Mouse (Mus musculus) embryonic facial prominence, embryonic 11.5 days (tissue): ENCODE measurements at regions not wholly inside any gene's neighbourhood (a gene's known extent, or its start where the extent isn't known, plus 50 kb on each side); places are given as distances from the start of the nearest gene placed in this dataset.
"Not testable (repeated sequence)": the region's sequence is repeated elsewhere in the genome, so short reads cannot be mapped to it uniquely, and the experiment has no call there.

Source experiments
- ATAC-seq: fragments of 200-750 bp; cut with Nextera tagmentation; replicated peaks from 2 replicates; pipeline ENCODE4 v1.8.0; 2017; ENCODE audit warnings: low read depth; ENCODE audit not compliant: insufficient number of reproducible peaks, low FRiP score, low TSS enrichment
- DNase-seq: peaks from one replicate; pipeline ENCODE4 v3.0.0-alpha.2; 2015; ENCODE audit warnings: low spot score
- H3K27ac ChIP-seq: fragments of 300-500 bp; sonication (generic); replicated peaks from 2 replicates; pipeline ENCODE4 v1.5.1; 2014; ENCODE audit warnings: mild to moderate bottlenecking, low read depth, low read length, control low read depth
- H3K27me3 ChIP-seq: fragments of 300-500 bp; sonication (generic); 2 replicates; pipeline ENCODE4 v1.6.1; 2014; ENCODE audit warnings: mild to moderate bottlenecking, low read length, moderate library complexity, mixed read lengths; ENCODE audit not compliant: control insufficient read depth, insufficient read depth
- H3K36me3 ChIP-seq: fragments of 300-500 bp; sonication (generic); replicated peaks from 2 replicates; pipeline ENCODE4 v1.6.1; 2014; ENCODE audit warnings: low read depth, mild to moderate bottlenecking, low read length, moderate library complexity, mixed read lengths; ENCODE audit not compliant: control insufficient read depth, insufficient read depth
- H3K4me1 ChIP-seq: fragments of 300-500 bp; sonication (generic); 2 replicates; pipeline ENCODE4 v1.6.1; 2014; ENCODE audit warnings: low read length, mixed read lengths; ENCODE audit not compliant: control insufficient read depth, insufficient read depth
- H3K4me2 ChIP-seq: fragments of 300-500 bp; sonication (generic); 2 replicates; pipeline ENCODE4 v1.6.1; 2014; ENCODE audit warnings: low read depth, mild to moderate bottlenecking, control low read depth, low read length, moderate library complexity
- H3K4me3 ChIP-seq: fragments of 300-500 bp; sonication (generic); 2 replicates; pipeline ENCODE4 v1.5.1; 2014; ENCODE audit warnings: low read depth, low read length, control low read depth
- H3K9ac ChIP-seq: fragments of 300-500 bp; sonication (generic); replicated peaks from 2 replicates; pipeline ENCODE4 v1.6.1; 2014; ENCODE audit warnings: mild to moderate bottlenecking, control low read depth, low read length
- H3K9me3 ChIP-seq: fragments of 300-500 bp; sonication (generic); replicated peaks from 2 replicates; pipeline ENCODE4 v1.6.1; 2016; ENCODE audit warnings: mild to moderate bottlenecking, low read length, inconsistent platforms, mixed read lengths; ENCODE audit not compliant: control insufficient read depth
- WGBS: fragments of 180-500 bp; shearing (Covaris S2); extraction: QIAGEN DNeasy Blood & Tissue Kit; methylation state at CpG from one replicate; pipeline ENCODE4 v1.1.7; 2014; 5-methylcytosine and 5-hydroxymethylcytosine counted together

DNA sequence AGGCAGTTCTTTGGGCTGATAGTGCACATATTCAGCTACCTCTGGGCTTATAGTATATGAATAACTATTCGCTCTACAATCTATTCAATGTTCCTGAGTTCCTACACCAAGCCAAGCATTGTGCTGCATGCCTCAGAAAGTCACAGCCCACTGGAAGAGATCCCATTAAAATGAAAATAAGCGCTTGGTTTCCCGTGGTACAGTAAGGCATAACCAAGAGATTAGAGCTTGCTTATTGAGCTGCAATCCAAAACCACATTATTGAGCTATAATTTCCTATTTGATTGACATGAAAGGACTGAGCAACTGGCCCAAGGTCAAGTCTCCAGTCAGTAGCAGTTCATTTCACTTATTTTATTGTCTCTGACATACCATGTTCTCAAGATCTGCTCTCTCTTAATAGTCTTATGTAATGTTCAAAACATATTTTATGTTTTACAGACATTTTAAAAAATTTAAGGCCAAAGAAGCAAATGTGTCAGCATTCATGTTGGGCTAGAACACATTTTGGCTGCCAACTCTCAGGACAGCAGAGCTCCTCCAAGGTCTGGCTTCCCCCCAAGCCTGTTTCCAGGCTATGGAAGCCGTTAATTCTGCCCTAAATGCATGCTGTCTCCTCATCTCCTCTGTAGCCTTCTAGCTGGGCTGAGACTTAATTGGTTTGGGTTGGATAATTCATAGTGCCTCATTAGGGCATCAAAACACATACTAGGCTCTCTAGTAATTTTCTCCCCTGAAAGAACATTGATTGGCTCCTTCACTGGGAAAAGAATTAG, 123.5 kb upstream of the Creb1 start:
- no peak overlapping the region for H3K4me3 ChIP-seq
- no peak overlapping the region for H3K4me2 ChIP-seq
- ATAC-seq (no peak), DNase-seq (no peak)
- H3K4me1 ChIP-seq = no peaks in the 10 kb centered on the region
- H3K36me3 ChIP-seq = no peaks in the 10 kb centered on the region
- WGBS = 71% methylated on average over 4 of the region's 4 CpGs
- H3K9ac ChIP-seq = no peak overlapping the region
- H3K27ac ChIP-seq = no peak overlapping the region
- H3K27me3 ChIP-seq = no peaks in the 10 kb centered on the region
- H3K9me3 ChIP-seq = no peaks in the 10 kb centered on the region

DNA sequence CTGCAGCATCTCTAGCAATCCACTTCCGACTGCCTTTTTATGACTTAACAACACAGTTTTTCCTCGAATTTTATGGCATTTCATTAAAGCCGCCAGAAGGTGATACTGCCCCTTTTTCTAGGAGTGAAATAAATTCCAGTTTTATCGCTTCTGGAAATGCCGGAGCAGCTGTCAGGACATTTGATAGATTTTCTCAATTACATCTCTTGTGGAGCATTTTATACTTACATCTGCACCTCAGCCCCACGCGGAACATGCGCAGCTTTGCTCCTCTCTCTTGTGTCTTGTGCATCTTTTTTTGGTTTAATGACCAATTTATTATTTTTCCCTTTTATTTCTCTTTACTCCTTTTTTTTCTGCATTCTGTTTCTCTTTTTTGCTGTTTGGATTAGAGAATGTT, 140.9 kb upstream of the Creb1 start:
- DNase-seq (no peak), ATAC-seq (no peak)
- no peaks in the 10 kb centered on the region for H3K27me3 ChIP-seq
- H3K9me3 ChIP-seq = no peaks in the 10 kb centered on the region
- no peak overlapping the region for H3K4me2 ChIP-seq
- 89% methylated on average over 8 of the region's 8 CpGs for WGBS
- H3K36me3 ChIP-seq = no peaks in the 10 kb centered on the region
- H3K4me3 ChIP-seq = no peak overlapping the region
- no peak overlapping the region for H3K27ac ChIP-seq
- H3K4me1 ChIP-seq = no peaks in the 10 kb centered on the region
- no peak overlapping the region for H3K9ac ChIP-seq

DNA sequence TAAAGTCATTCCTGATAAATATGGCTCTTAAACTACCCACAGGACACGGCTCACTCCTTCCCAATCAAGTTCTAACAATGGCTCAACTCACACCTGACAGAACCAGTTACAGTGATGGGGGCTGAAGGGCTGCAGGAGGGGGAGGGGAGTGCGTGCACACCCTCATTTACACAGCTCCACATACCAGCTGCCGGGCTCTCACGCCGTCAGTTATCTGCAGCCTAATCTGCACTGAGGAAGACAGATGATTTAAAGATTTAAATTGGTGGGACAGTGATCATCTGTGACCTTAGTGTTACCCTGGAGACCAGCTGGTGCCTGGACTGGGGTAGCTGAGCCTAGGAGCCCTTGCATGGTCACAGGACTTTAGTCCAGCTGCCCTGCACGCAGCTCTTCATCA, 151.2 kb upstream of the Creb1 start:
- Histone ChIP-seq H3K4me2 (no peak overlapping the region), H3K9ac (no peak overlapping the region), H3K27ac (no peak overlapping the region), H3K36me3 (no peaks in the 10 kb centered on the region), H3K4me3 (no peak overlapping the region), H3K4me1 (no peaks in the 10 kb centered on the region), H3K27me3 (no peaks in the 10 kb centered on the region), H3K9me3 (no peaks in the 10 kb centered on the region)
- DNase-seq (peak; percentile 37), ATAC-seq (peak; percentile 80)
- 27% methylated on average over 6 of the region's 6 CpGs for WGBS

DNA sequence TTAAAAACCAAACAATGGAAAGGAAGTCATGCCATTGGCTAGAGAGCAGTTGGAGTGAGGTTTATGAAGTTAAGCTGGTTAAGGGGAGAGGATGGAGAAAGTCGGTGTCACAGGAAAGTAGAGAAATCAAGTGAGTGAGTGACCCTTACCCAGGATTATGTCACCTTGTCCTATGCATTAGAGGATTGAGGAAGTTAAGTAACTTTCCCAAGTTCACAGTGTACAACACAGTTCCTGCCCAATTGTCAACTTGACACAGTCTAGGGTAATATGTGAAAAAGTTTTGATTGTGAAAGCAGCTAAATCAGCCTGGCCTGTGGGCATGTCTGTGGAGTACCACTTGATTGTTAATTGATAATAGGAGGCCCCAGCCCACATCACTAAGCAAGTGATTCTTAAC, 156.0 kb upstream of the Creb1 start:
- H3K27ac ChIP-seq, H3K4me2 ChIP-seq, H3K4me3 ChIP-seq, H3K4me1 ChIP-seq, H3K9ac ChIP-seq, H3K27me3 ChIP-seq, H3K36me3 ChIP-seq, DNase-seq, H3K9me3 ChIP-seq, ATAC-seq: not testable (repeated sequence)
- WGBS = 87% methylated on average over 1 of the region's 1 CpGs

DNA sequence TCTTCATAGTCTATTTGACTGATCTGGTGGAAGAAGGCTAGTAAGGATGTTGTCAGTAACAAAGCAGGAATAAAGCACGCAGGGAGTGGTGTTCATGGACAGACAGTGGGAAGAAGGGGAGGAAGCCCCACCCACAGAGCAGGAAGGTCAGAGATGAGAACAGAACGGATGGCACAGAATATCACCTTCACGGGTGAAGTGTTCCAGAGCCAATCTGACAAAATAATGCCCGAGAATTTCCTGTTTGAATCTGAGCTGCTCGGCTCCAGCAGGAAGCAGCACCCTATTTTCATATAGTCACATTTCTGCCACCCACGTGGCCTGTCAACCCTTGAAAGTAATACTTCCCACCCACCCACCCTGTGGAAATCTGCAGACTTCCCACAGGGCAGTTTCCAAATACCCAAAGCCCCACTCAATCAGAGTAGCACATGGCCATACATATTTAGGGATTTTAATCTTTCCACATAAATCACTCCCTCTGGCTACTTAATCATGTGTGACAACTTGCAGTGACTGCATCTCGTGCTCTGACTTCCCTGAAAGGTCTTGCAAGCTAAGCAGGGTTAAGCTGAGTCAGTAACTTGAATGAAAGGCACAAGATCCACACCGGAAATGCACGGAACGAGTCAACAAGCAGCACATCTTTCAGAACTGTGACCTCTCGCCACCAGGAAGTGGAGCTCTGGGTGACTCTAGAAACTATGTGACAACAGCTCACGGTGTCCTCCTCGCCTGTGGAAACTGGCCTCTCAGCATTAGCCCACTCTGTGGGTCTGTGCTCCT, 158.0 kb upstream of the Creb1 start:
- WGBS = 55% methylated on average over 13 of the region's 13 CpGs
- ATAC-seq (no peak), DNase-seq (peak; percentile 4)
- Histone ChIP-seq H3K9ac (no peak overlapping the region), H3K4me2 (no peak overlapping the region), H3K27me3 (no peaks in the 10 kb centered on the region), H3K4me3 (no peak overlapping the region), H3K9me3 (no peaks in the 10 kb centered on the region), H3K4me1 (no peaks in the 10 kb centered on the region), H3K36me3 (no peaks in the 10 kb centered on the region), H3K27ac (no peak overlapping the region)

DNA sequence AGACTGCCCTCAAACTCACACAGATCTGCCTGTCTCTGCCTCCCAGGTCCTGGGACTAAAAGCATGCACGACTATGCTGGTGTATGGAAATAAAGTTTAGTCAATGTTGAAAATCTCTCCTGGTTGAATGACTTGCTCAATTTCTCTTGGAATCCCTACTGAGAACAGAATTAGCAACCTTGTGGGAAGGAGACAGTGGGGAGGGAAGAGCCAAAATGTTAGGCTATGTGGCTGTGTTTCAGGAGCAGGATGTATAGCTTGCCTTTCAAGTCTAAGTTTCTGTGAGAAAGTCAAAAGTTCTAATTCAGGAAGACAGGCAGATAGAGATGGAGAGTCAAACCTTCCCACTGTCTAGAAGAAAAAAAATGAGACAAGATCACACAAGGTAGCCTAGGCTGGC, 168.3 kb upstream of the Creb1 start:
- Histone ChIP-seq H3K9me3 (no peaks in the 10 kb centered on the region), H3K27me3 (no peaks in the 10 kb centered on the region), H3K4me1 (no peaks in the 10 kb centered on the region), H3K4me3 (no peak overlapping the region), H3K9ac (no peak overlapping the region), H3K4me2 (no peak overlapping the region), H3K27ac (no peak overlapping the region), H3K36me3 (no peaks in the 10 kb centered on the region)
- DNase-seq (no peak), ATAC-seq (no peak)
- 83% methylated on average over 1 of the region's 1 CpGs for WGBS

DNA sequence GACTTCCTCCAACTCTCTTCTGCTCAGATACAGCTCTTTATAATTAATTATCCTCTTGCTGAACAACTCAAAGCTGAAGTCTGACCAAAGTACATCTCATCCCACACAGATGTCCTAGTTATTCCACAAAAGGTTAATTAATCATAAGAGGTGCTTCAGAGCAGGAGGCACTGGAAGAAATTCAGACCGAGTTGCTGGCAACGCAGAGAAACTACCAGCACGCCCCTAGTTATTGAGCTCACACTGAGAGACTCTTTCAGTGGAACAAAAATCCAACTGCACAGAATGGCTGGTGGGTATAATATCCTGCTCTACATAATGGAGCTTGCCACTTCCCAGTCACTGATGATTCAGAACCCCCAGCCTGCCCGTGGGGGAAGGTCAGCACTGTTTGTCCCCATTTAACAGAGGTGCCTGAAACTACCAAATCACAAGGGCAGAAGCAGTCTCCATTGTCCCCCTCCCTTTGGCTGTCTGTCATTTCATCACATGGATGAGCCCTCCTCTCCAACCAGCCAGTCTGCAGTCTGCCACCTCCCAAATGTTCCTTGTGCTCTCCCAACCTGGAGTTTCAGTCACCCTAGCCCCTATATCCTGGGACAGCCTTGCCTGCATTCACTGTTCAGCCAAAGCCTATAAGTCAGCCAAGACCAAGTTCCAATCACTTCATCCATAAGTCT, 170.3 kb upstream of the Creb1 start:
- Histone ChIP-seq H3K27ac (no peak overlapping the region), H3K9ac (no peak overlapping the region), H3K36me3 (no peaks in the 10 kb centered on the region), H3K9me3 (no peaks in the 10 kb centered on the region), H3K4me3 (no peak overlapping the region), H3K4me2 (no peak overlapping the region), H3K27me3 (no peaks in the 10 kb centered on the region), H3K4me1 (no peaks in the 10 kb centered on the region)
- DNase-seq (no peak), ATAC-seq (no peak)
- WGBS = 74% methylated on average over 4 of the region's 4 CpGs

DNA sequence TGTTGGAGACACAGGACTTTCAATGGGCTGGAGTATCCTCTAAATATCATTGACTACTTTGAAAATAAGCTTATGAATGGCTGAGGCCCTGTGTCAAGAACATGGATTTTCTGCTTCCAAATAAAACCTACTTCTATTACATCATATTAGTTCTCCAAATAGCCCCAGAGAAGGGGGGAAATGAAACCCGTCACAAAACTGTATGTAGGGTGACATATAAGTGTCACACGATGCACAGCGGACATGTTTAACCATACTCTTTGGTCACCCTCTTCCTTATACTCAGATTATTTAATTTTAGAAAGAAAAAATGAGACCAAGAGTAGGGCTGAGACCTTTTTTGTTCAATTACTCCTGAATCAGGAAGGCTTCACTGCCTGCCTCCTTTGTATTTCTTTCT, 189.2 kb upstream of the Creb1 start:
- Histone ChIP-seq H3K4me1 (no peaks in the 10 kb centered on the region; the same call in 1 of the 2 replicates), H3K27ac (no peak overlapping the region), H3K36me3 (no peaks in the 10 kb centered on the region), H3K4me2 (no peak overlapping the region), H3K9me3 (no peaks in the 10 kb centered on the region), H3K9ac (no peak overlapping the region), H3K4me3 (no peak overlapping the region), H3K27me3 (no peaks in the 10 kb centered on the region)
- WGBS = 85% methylated on average over 3 of the region's 3 CpGs
- ATAC-seq = no peak
- DNase-seq = no peak
